Mouse (Mus musculus) fat pad, adult 2 months (tissue): ENCODE results near the gene Nt5c2.

Experiments
- DNase-seq: peaks from one replicate; pipeline ENCODE4 v3.0.0-alpha.2; 2011; ENCODE audit warnings: low read depth, low spot score; ENCODE audit errors: extremely low read depth

Gene Nt5c2

GRCm38 (mm10) chr19:46932608-46933007 lies 82.3 kb downstream of the Nt5c2 start:
- DNase-seq = no peak

- no peak for DNase-seq
These were observed 84.9 kb downstream of the Nt5c2 start for GRCm38 (mm10) chr19:46930026-46930425.

- peak; percentile 30 for DNase-seq
These were observed 85.8 kb downstream of the Nt5c2 start for GRCm38 (mm10) chr19:46929044-46929587.

- no peak for DNase-seq
These were observed 86.8 kb downstream of the Nt5c2 start for GRCm38 (mm10) chr19:46928136-46928535.

- no peak for DNase-seq
These were observed 88.0 kb downstream of the Nt5c2 start for GRCm38 (mm10) chr19:46926951-46927350.

- DNase-seq = no peak
These were observed 88.6 kb downstream of the Nt5c2 start for GRCm38 (mm10) chr19:46926357-46926756.

GRCm38 (mm10) chr19:46920571-46920970 lies 94.4 kb downstream of the Nt5c2 start:
- no peak for DNase-seq

GRCm38 (mm10) chr19:46915406-46916080 lies 99.4 kb downstream of the Nt5c2 start:
- DNase-seq = no peak

GRCm38 (mm10) chr19:46913626-46914025 lies 101.3 kb downstream of the Nt5c2 start:
- DNase-seq = no peak

GRCm38 (mm10) chr19:46911492-46911891 lies 103.5 kb downstream of the Nt5c2 start:
- no peak for DNase-seq

GRCm38 (mm10) chr19:46908977-46909376 lies 106.0 kb downstream of the Nt5c2 start:
- peak; percentile 58 for DNase-seq

- peak; percentile 69 for DNase-seq
These were observed 106.7 kb downstream of the Nt5c2 start for GRCm38 (mm10) chr19:46908207-46908606.

GRCm38 (mm10) chr19:46905971-46906370 lies 109.0 kb downstream of the Nt5c2 start:
- DNase-seq = no peak

GRCm38 (mm10) chr19:46905383-46905782 lies 109.6 kb downstream of the Nt5c2 start:
- no peak for DNase-seq

GRCm38 (mm10) chr19:46904907-46905306 lies 110.0 kb downstream of the Nt5c2 start:
- DNase-seq = no peak

GRCm38 (mm10) chr19:46903379-46903778 lies 111.6 kb downstream of the Nt5c2 start:
- no peak for DNase-seq

GRCm38 (mm10) chr19:46901323-46901722 lies 113.6 kb downstream of the Nt5c2 start:
- DNase-seq = peak; percentile 88

GRCm38 (mm10) chr19:46900786-46901185 lies 114.2 kb downstream of the Nt5c2 start:
- no peak for DNase-seq

GRCm38 (mm10) chr19:46899871-46900270 lies 115.1 kb downstream of the Nt5c2 start:
- no peak for DNase-seq

GRCm38 (mm10) chr19:46899306-46899705 lies 115.6 kb downstream of the Nt5c2 start:
- no peak for DNase-seq

GRCm38 (mm10) chr19:46898222-46898621 lies 116.7 kb downstream of the Nt5c2 start:
- no peak for DNase-seq

- no peak for DNase-seq
These were observed 117.8 kb downstream of the Nt5c2 start for GRCm38 (mm10) chr19:46897135-46897534.

GRCm38 (mm10) chr19:46893484-46893883 lies 121.5 kb downstream of the Nt5c2 start:
- no peak for DNase-seq
